39 mouse cellular contexts compared by ENCODE assay signal in genomic region chr7:66348588-66348987, GRCm38 (mm10). TPM values are rescaled to one million over a fixed set of nuclear protein-coding genes. Genes with fewer than 3 reads are reported as not detected.
"Had no signal": no experiment of that assay in that cellular context is flagged by ENCODE, and none has a peak within 500 bp of the region (broad histone marks: within the 10 kb centered on the region; RNA-seq: fewer than 3 reads in every experiment).

No protein-coding gene starts in this region.

- H3K27me3 ChIP-seq: embryonic facial prominence, embryonic 12.5 days; embryonic facial prominence, embryonic 13.5 days; embryonic facial prominence, embryonic 15.5 days; forebrain, embryonic 12.5 days; forebrain, embryonic 13.5 days; forebrain, embryonic 15.5 days had no signal

- ATAC-seq: forebrain, embryonic 13.5 days; forebrain, embryonic 14.5 days; forebrain, embryonic 15.5 days; forebrain, embryonic 16.5 days; forebrain, postnatal 0 days had no signal

- H3K27ac ChIP-seq: embryonic facial prominence, embryonic 10.5 days; embryonic facial prominence, embryonic 12.5 days; embryonic facial prominence, embryonic 13.5 days; embryonic facial prominence, embryonic 15.5 days; forebrain, embryonic 10.5 days; forebrain, embryonic 12.5 days; forebrain, embryonic 13.5 days; forebrain, embryonic 15.5 days; gastrocnemius, adult 2 months; heart, adult 2 months had no signal

- H3K4me2 ChIP-seq: embryonic facial prominence, embryonic 12.5 days; embryonic facial prominence, embryonic 13.5 days; embryonic facial prominence, embryonic 15.5 days; forebrain, embryonic 12.5 days; forebrain, embryonic 13.5 days; forebrain, embryonic 15.5 days had no signal

- H3K9ac ChIP-seq: embryonic facial prominence, embryonic 12.5 days; embryonic facial prominence, embryonic 13.5 days; embryonic facial prominence, embryonic 15.5 days; forebrain, embryonic 12.5 days; forebrain, embryonic 13.5 days; forebrain, embryonic 15.5 days; forebrain, postnatal 0 days had no signal

- H3K36me3 ChIP-seq: embryonic facial prominence, embryonic 10.5 days; embryonic facial prominence, embryonic 12.5 days; embryonic facial prominence, embryonic 13.5 days; embryonic facial prominence, embryonic 15.5 days; forebrain, embryonic 10.5 days; forebrain, embryonic 12.5 days; forebrain, embryonic 15.5 days had no signal

- H3K9me3 ChIP-seq: embryonic facial prominence, embryonic 10.5 days; embryonic facial prominence, embryonic 12.5 days; embryonic facial prominence, embryonic 13.5 days; embryonic facial prominence, embryonic 15.5 days; forebrain, embryonic 10.5 days; forebrain, embryonic 12.5 days; forebrain, embryonic 13.5 days; forebrain, embryonic 15.5 days had no signal

- DNase-seq: cerebellum, adult 8-10 months; cerebellum, adult 9-10 months; cerebellum, adult 9-11 months; cerebellum, postnatal 10 days; cerebellum, postnatal 14 days; cerebellum, postnatal 25 days; cerebellum, postnatal 36 days; embryo, embryonic 11 days; forebrain, postnatal 0 days; gastrocnemius, adult 2 months; gastrocnemius, postnatal 10 days; gastrocnemius, postnatal 14 days; gastrocnemius, postnatal 25 days; gastrocnemius, postnatal 36 days; heart, adult 18-20 months; heart, adult 2 months had no signal

- H3K4me3 ChIP-seq: embryonic facial prominence, embryonic 10.5 days; embryonic facial prominence, embryonic 12.5 days; embryonic facial prominence, embryonic 13.5 days; embryonic facial prominence, embryonic 15.5 days; erythroblast, embryonic 14.5 days; forebrain, embryonic 10.5 days; forebrain, embryonic 12.5 days; forebrain, embryonic 13.5 days; forebrain, embryonic 15.5 days; gastrocnemius, adult 2 months; heart, adult 2 months had no signal

RNA-seq across cellular contexts. Expression of gene Gm10974, which starts 17.1 kb away (rescaled TPM):
- total RNA-seq: common myeloid progenitor, adult 5-6 weeks; forebrain, postnatal 0 days; gastrocnemius, adult 18-20 months; gastrocnemius, adult 2 months; gastrocnemius, adult 8-10 months; gastrocnemius, postnatal 10 days; gastrocnemius, postnatal 14 days; gastrocnemius, postnatal 25 days; gastrocnemius, postnatal 36 days; gastrocnemius, postnatal 4 days; granulocyte monocyte progenitor cell, adult 5-6 weeks; heart, adult 18-20 months; heart, adult 2 months; heart, adult 8-10 months had no signal
- polyA plus RNA-seq: cortical plate, adult 2 months; embryonic facial prominence, embryonic 10.5 days; embryonic facial prominence, embryonic 11.5 days; embryonic facial prominence, embryonic 12.5 days; embryonic facial prominence, embryonic 13.5 days; embryonic facial prominence, embryonic 14.5 days; embryonic facial prominence, embryonic 15.5 days; erythroblast, embryonic 14.5 days; forebrain, embryonic 10.5 days; forebrain, embryonic 11.5 days; forebrain, embryonic 12.5 days; forebrain, embryonic 13.5 days; forebrain, embryonic 14.5 days; forebrain, embryonic 15.5 days; forebrain, embryonic 16.5 days; forebrain, postnatal 0 days; frontal cortex, adult 2 months; gonadal fat pad, adult 2 months; heart, adult 2 months had no signal
